Mouse (Mus musculus): ENCODE measurements around the gene Hdac6. TPM values are rescaled to one million over a fixed set of nuclear protein-coding genes. Genes with fewer than 3 reads are reported as not detected.
A peak's percentile ranks its signal among the peaks of the same experiment; 100 is the strongest.
"Not testable (repeated sequence)": the region's sequence is repeated elsewhere in the genome, so short reads cannot be mapped to it uniquely, and the experiment has no call there.

Gene Hdac6
- total and polyA plus RNA-seq, 3 experiments, result 7.9 to 14.8 (median 9.6) TPM

GRCm38 (mm10) chrX:7928270-7928790 is 19.4 kb downstream of the Hdac6 start, which contains the start of gene Eras:
Gene Eras, minus strand, starts transcription at chrX:7928607.
- Histone ChIP-seq H3K9ac (ENCODE audit: low read depth, low read length) (no peak within 1 kb of the TSS), H3K4me1 (ENCODE audit: control insufficient read depth, insufficient read depth, low read length) (no peaks in the 10 kb centered on the region), H3K36me3 (ENCODE audit: control insufficient read depth, insufficient read depth, low read length) (no peaks in the 10 kb centered on the region), H3K79me2 (replicated peaks; ENCODE audit: control insufficient read depth, insufficient read depth, low read length) (no peaks in the 10 kb centered on the region), H3K27ac (no peak within 1 kb of the TSS), H3K27me3 (ENCODE audit: control insufficient read depth, insufficient read depth, low read length) (no peaks in the 10 kb centered on the region; the same call in 1 of the 2 replicates), H3K4me3 (no peak within 1 kb of the TSS)
- intact Hi-C loops (cut with DNase I), result no loop called here
- no peak for DNase-seq
- WGBS, result 28% methylated on average over 19 of the region's 19 CpGs
- TF ChIP-seq EP300 (IDR thresholded peaks at IDR 0.05; ENCODE audit: insufficient read depth, low read depth, low read length) (no peak), POLR2A (IDR thresholded peaks at IDR 0.05; ENCODE audit: insufficient read depth, low read depth, low read length) (no peak), CTCF (IDR thresholded peaks at IDR 0.05) (no peak)

- Histone ChIP-seq H3K27me3 (ENCODE audit: control insufficient read depth, insufficient read depth, low read length) (peaks cover 5% of the 10 kb centered on the region), H3K4me3 (no peak overlapping the region), H3K4me1 (ENCODE audit: control insufficient read depth, insufficient read depth, low read length) (no peaks in the 10 kb centered on the region), H3K79me2 (replicated peaks; ENCODE audit: control insufficient read depth, insufficient read depth, low read length) (no peaks in the 10 kb centered on the region), H3K9ac (ENCODE audit: low read depth, low read length) (no peak overlapping the region), H3K36me3 (ENCODE audit: control insufficient read depth, insufficient read depth, low read length) (no peaks in the 10 kb centered on the region), H3K27ac (no peak overlapping the region)
- no peak for DNase-seq
- TF ChIP-seq CTCF (IDR thresholded peaks at IDR 0.05), result no peak
- no peak for TF ChIP-seq POLR2A (IDR thresholded peaks at IDR 0.05; ENCODE audit: insufficient read depth, low read depth, low read length)
- TF ChIP-seq EP300 (IDR thresholded peaks at IDR 0.05; ENCODE audit: insufficient read depth, low read depth, low read length), result no peak
- intact Hi-C loops (cut with DNase I), result no loop called here
- 32% methylated on average over 10 of the region's 10 CpGs for whole genome bisulfite sequencing
Observed at GRCm38 (mm10) chrX:7927116-7927515, 20.6 kb downstream of the Hdac6 start.

- 64% methylated on average over 6 of the region's 6 CpGs for WGBS
- no peaks in the 10 kb centered on the region for H3K4me1 ChIP-seq (ENCODE audit: control insufficient read depth, insufficient read depth, low read length)
- no peak overlapping the region for H3K4me3 ChIP-seq
- no peak overlapping the region for H3K27ac ChIP-seq
- intact Hi-C loops (cut with DNase I), result no loop called here
- no peak overlapping the region for H3K9ac ChIP-seq (ENCODE audit: low read depth, low read length)
- TF ChIP-seq EP300 (IDR thresholded peaks at IDR 0.05; ENCODE audit: insufficient read depth, low read depth, low read length) (no peak), POLR2A (IDR thresholded peaks at IDR 0.05; ENCODE audit: insufficient read depth, low read depth, low read length) (no peak), CTCF (IDR thresholded peaks at IDR 0.05) (no peak)
- no peaks in the 10 kb centered on the region for H3K79me2 ChIP-seq (replicated peaks; ENCODE audit: control insufficient read depth, insufficient read depth, low read length)
- no peaks in the 10 kb centered on the region for H3K36me3 ChIP-seq (ENCODE audit: control insufficient read depth, insufficient read depth, low read length)
- no peak for DNase-seq
- H3K27me3 ChIP-seq (ENCODE audit: control insufficient read depth, insufficient read depth, low read length), result peaks cover 8% of the 10 kb centered on the region
Observed at GRCm38 (mm10) chrX:7926266-7926665, 21.4 kb downstream of the Hdac6 start.

GRCm38 (mm10) chrX:7922032-7922431 is 25.7 kb downstream of the Hdac6 start:
- Histone ChIP-seq H3K4me1 (ENCODE audit: control insufficient read depth, insufficient read depth, low read length) (no peaks in the 10 kb centered on the region), H3K4me3 (no peak overlapping the region), H3K27ac (no peak overlapping the region), H3K9ac (ENCODE audit: low read depth, low read length) (no peak overlapping the region), H3K27me3 (ENCODE audit: control insufficient read depth, insufficient read depth, low read length) (peaks cover 11% of the 10 kb centered on the region), H3K79me2 (replicated peaks; ENCODE audit: control insufficient read depth, insufficient read depth, low read length) (no peaks in the 10 kb centered on the region), H3K36me3 (ENCODE audit: control insufficient read depth, insufficient read depth, low read length) (no peaks in the 10 kb centered on the region)
- WGBS, result 10% methylated on average over 46 of the region's 48 CpGs
- DNase-seq, result no peak
- TF ChIP-seq POLR2A (IDR thresholded peaks at IDR 0.05; ENCODE audit: insufficient read depth, low read depth, low read length) (no peak), CTCF (IDR thresholded peaks at IDR 0.05) (no peak), EP300 (IDR thresholded peaks at IDR 0.05; ENCODE audit: insufficient read depth, low read depth, low read length) (no peak)
- intact Hi-C loops (cut with DNase I), result no loop called here

- WGBS, result 17% methylated on average over 38 of the region's 40 CpGs
- Histone ChIP-seq H3K4me3 (no peak within 1 kb of the TSS), H3K36me3 (ENCODE audit: control insufficient read depth, insufficient read depth, low read length) (no peaks in the 10 kb centered on the region), H3K9ac (ENCODE audit: low read depth, low read length) (no peak within 1 kb of the TSS), H3K79me2 (replicated peaks; ENCODE audit: control insufficient read depth, insufficient read depth, low read length) (no peaks in the 10 kb centered on the region), H3K4me1 (ENCODE audit: control insufficient read depth, insufficient read depth, low read length) (no peaks in the 10 kb centered on the region), H3K27ac (no peak within 1 kb of the TSS), H3K27me3 (ENCODE audit: control insufficient read depth, insufficient read depth, low read length) (peaks cover 11% of the 10 kb centered on the region)
- no peak for DNase-seq
- intact Hi-C loops (cut with DNase I), result no loop called here
- no peak for TF ChIP-seq CTCF (IDR thresholded peaks at IDR 0.05)
- no peak for TF ChIP-seq POLR2A (IDR thresholded peaks at IDR 0.05; ENCODE audit: insufficient read depth, low read depth, low read length)
- no peak for TF ChIP-seq EP300 (IDR thresholded peaks at IDR 0.05; ENCODE audit: insufficient read depth, low read depth, low read length)
Observed at GRCm38 (mm10) chrX:7919601-7920383, 27.9 kb downstream of the Hdac6 start, which contains the start of gene Pcsk1n. Gene Pcsk1n, plus strand, starts transcription at chrX:7919822.

GRCm38 (mm10) chrX:7917960-7918359 is 29.7 kb downstream of the Hdac6 start:
- H3K4me3 ChIP-seq; intact Hi-C loops (cut with DNase I); H3K36me3 ChIP-seq (ENCODE audit: control insufficient read depth, insufficient read depth, low read length); H3K27ac ChIP-seq; H3K4me1 ChIP-seq (ENCODE audit: control insufficient read depth, insufficient read depth, low read length); H3K9ac ChIP-seq (ENCODE audit: low read depth, low read length); H3K79me2 ChIP-seq (replicated peaks; ENCODE audit: control insufficient read depth, insufficient read depth, low read length); DNase-seq: not testable (repeated sequence)
- H3K27me3 ChIP-seq (ENCODE audit: control insufficient read depth, insufficient read depth, low read length), result peaks cover 10% of the 10 kb centered on the region
- TF ChIP-seq CTCF (IDR thresholded peaks at IDR 0.05), result 0 out of 2 replicates have a peak, but pooled peaks have one; percentile 17
- WGBS, result 60% methylated on average over 6 of the region's 6 CpGs
